Mouse (Mus musculus): ENCODE results near the gene Il2.

GRCm38 (mm10) chr3:37140168-37140906, 14.6 kb upstream of the Il2 start:
- TF ChIP-seq CTCF (conservative IDR thresholded peaks at IDR 0.05; ENCODE audit: low read length) (no peak), POU5F1 (IDR thresholded peaks at IDR 0.05; ENCODE audit: borderline replicate concordance, low read length) (no peak)
